Mouse (Mus musculus) large intestine, adult 2 months (tissue): ENCODE measurements around the gene Yars. TPM values are rescaled to one million over a fixed set of nuclear protein-coding genes. Genes with fewer than 3 reads are reported as not detected.

ENCODE experiments used
- DNase-seq: peaks from one replicate; pipeline ENCODE4 v3.0.0-alpha.2; 2012; ENCODE audit warnings: low read depth, low spot score
- WGBS: fragments of 180-500 bp; shearing (Covaris S2); methylation state at CpG from one replicate; pipeline ENCODE4 v1.1.7; 2018; 5-methylcytosine and 5-hydroxymethylcytosine counted together
- polyA plus RNA-seq: library from polyadenylated mRNA; depleted of rRNA; stranded (reverse); fragments of >200 nt; gene quantifications from 2 replicates; pipeline ENCODE4 v1.2.3, GENCODE M21; 2012

Yars gene
- polyA plus RNA-seq, 1 experiment, result 15.6 TPM

- WGBS, result 16% methylated on average over 15 of the region's 15 CpGs
- no peak for DNase-seq
Observed at GRCm38 (mm10) chr4:129246360-129247301, 57.1 kb downstream of the Yars start.

GRCm38 (mm10) chr4:129247381-129248242, 58.1 kb downstream of the Yars start:
- DNase-seq, result no peak
- WGBS, result 5% methylated on average over 24 of the region's 24 CpGs

GRCm38 (mm10) chr4:129248243-129248767, 58.7 kb downstream of the Yars start:
- 1% methylated on average over 45 of the region's 74 CpGs for WGBS
- no peak for DNase-seq

- no peak for DNase-seq
- 44% methylated on average over 7 of the region's 7 CpGs for WGBS
Observed at GRCm38 (mm10) chr4:129249288-129249687, 59.7 kb downstream of the Yars start.

- no peak for DNase-seq
- 33% methylated on average over 15 of the region's 15 CpGs for WGBS
Observed at GRCm38 (mm10) chr4:129250759-129251481, 61.4 kb downstream of the Yars start.

- no peak for DNase-seq
Observed at GRCm38 (mm10) chr4:129251482-129252125, 62.0 kb downstream of the Yars start.

GRCm38 (mm10) chr4:129252492-129252891, 62.9 kb downstream of the Yars start:
- WGBS, result 70% methylated on average over 2 of the region's 2 CpGs
- DNase-seq, result no peak

More at GRCm38 (mm10) chr4:129251482-129252125, 62.0 kb downstream of the Yars start:
- 14% methylated on average over 15 of the region's 15 CpGs for WGBS

GRCm38 (mm10) chr4:129254571-129254970, 65.0 kb downstream of the Yars start:
- no peak for DNase-seq
- WGBS, result 82% methylated on average over 3 of the region's 3 CpGs

- no peak for DNase-seq
- WGBS, result 15% methylated on average over 8 of the region's 8 CpGs
Observed at GRCm38 (mm10) chr4:129256450-129257380, 67.2 kb downstream of the Yars start.

- WGBS, result 83% methylated on average over 4 of the region's 4 CpGs
- DNase-seq, result no peak
Observed at GRCm38 (mm10) chr4:129259101-129259500, 69.5 kb downstream of the Yars start.

- WGBS, result 37% methylated on average over 6 of the region's 6 CpGs
- DNase-seq, result no peak
Observed at GRCm38 (mm10) chr4:129260678-129261077, 71.1 kb downstream of the Yars start.

GRCm38 (mm10) chr4:129261196-129261595, 71.6 kb downstream of the Yars start, which contains the start of gene C77080:
Gene C77080 (minus strand): TSS chr4:129261404.
- 10% methylated on average over 2 of the region's 4 CpGs for WGBS
- no peak for DNase-seq

- 21% methylated on average over 19 of the region's 19 CpGs for WGBS
- DNase-seq, result no peak
Observed at GRCm38 (mm10) chr4:129263225-129264021, 73.9 kb downstream of the Yars start.

- DNase-seq, result no peak
- 66% methylated on average over 4 of the region's 4 CpGs for WGBS
Observed at GRCm38 (mm10) chr4:129266191-129266590, 76.6 kb downstream of the Yars start.

GRCm38 (mm10) chr4:129266821-129267220, 77.3 kb downstream of the Yars start:
- WGBS, result 93% methylated on average over 5 of the region's 5 CpGs

GRCm38 (mm10) chr4:129268698-129269097, 79.1 kb downstream of the Yars start:
- DNase-seq, result no peak
- 35% methylated on average over 1 of the region's 1 CpGs for WGBS

More at GRCm38 (mm10) chr4:129266821-129267220, 77.3 kb downstream of the Yars start:
- DNase-seq, result no peak
